Mouse (Mus musculus) left cerebral cortex, postnatal 4 days (tissue): ENCODE data around the gene Psg16. TPM values are rescaled to one million over a fixed set of nuclear protein-coding genes. Genes with fewer than 3 reads are reported as not detected.
A peak's percentile ranks its signal among the peaks of the same experiment; 100 is the strongest.
"Not testable (repeated sequence)": the region's sequence is repeated elsewhere in the genome, so short reads cannot be mapped to it uniquely, and the experiment has no call there.

Source experiments
- DNase-seq: peaks from one replicate; pipeline ENCODE4 v3.0.0-alpha.2; 2022
- intact Hi-C: fragments of 180-260 bp; cut with DNase I; formaldehyde crosslinking; loops from one replicate; pipeline ENCODE4 v1.15.1; 2025
- total RNA-seq, 2 experiments: library from RNA; stranded (reverse); gene quantifications; 2 replicates each; pipeline ENCODE4 v1.2.3; 2021

The Psg16 gene
- total RNA-seq, 2 experiments from 2014 or later, result 5.2 to 6.8 TPM

GRCm38 (mm10) chr7:17055287-17055946 is 18.4 kb upstream of the Psg16 start:
- no peak for DNase-seq
- intact Hi-C loops, result no loop called here

- intact Hi-C loops, result no loop called here
- DNase-seq, result peak; percentile 71
Observed at GRCm38 (mm10) chr7:17056081-17056581, 17.7 kb upstream of the Psg16 start.

- peak; percentile 36 for DNase-seq
- intact Hi-C loops, result no loop called here
Observed at GRCm38 (mm10) chr7:17056601-17057523, 17.0 kb upstream of the Psg16 start.

GRCm38 (mm10) chr7:17058071-17058689 is 15.7 kb upstream of the Psg16 start:
- intact Hi-C loops, result no loop called here

GRCm38 (mm10) chr7:17058816-17059462 is 14.9 kb upstream of the Psg16 start:
- intact Hi-C loops, result no loop called here
- peak; percentile 39 for DNase-seq

More at GRCm38 (mm10) chr7:17058071-17058689, 15.7 kb upstream of the Psg16 start:
- DNase-seq, result peak; percentile 54

- DNase-seq, result no peak
- intact Hi-C loops, result no loop called here
Observed at GRCm38 (mm10) chr7:17059463-17059844, 14.4 kb upstream of the Psg16 start.

- intact Hi-C loops, result loop anchor here (5.0 kb wide), 1 partner anchor 53 kb away; no protein-coding TSS in a partner anchor
Observed at GRCm38 (mm10) chr7:17060031-17060781, 13.6 kb upstream of the Psg16 start.

GRCm38 (mm10) chr7:17060782-17061605 is 12.8 kb upstream of the Psg16 start:
- DNase-seq, result peak; percentile 29
- intact Hi-C loops, result loop anchor here (5.0 kb wide), 1 partner anchor 54 kb away; no protein-coding TSS in a partner anchor

More at GRCm38 (mm10) chr7:17060031-17060781, 13.6 kb upstream of the Psg16 start:
- peak; percentile 91 for DNase-seq

GRCm38 (mm10) chr7:17062389-17062788 is 11.5 kb upstream of the Psg16 start, which contains the start of gene Hif3a:
Gene Hif3a, minus strand, starts transcription at chr7:17062427.
- DNase-seq, result peak; percentile 79
- intact Hi-C loops, result loop anchor here (5.0 kb wide), 1 partner anchor 55 kb away; no protein-coding TSS in a partner anchor

GRCm38 (mm10) chr7:17062845-17063244 is 11.0 kb upstream of the Psg16 start:
- no peak for DNase-seq
- intact Hi-C loops, result loop anchor here (5.0 kb wide), 1 partner anchor 56 kb away; no protein-coding TSS in a partner anchor

GRCm38 (mm10) chr7:17065620-17066019 is 8.2 kb upstream of the Psg16 start:
- no peak for DNase-seq
- intact Hi-C loops, result loop anchor here (2.0 kb wide), 1 partner anchor 133 kb away; no protein-coding TSS in a partner anchor

- peak; percentile 84 for DNase-seq
- intact Hi-C loops, result loop anchor here (2.0 kb wide), 1 partner anchor 134 kb away; no protein-coding TSS in a partner anchor
Observed at GRCm38 (mm10) chr7:17066412-17066811, 7.4 kb upstream of the Psg16 start.

GRCm38 (mm10) chr7:17067000-17067399 is 6.8 kb upstream of the Psg16 start:
- no peak for DNase-seq
- intact Hi-C loops, result loop anchor here (2.0 kb wide), 1 partner anchor 134 kb away; no protein-coding TSS in a partner anchor

- DNase-seq, result not testable (repeated sequence)
- intact Hi-C loops, result loop anchor here (2.0 kb wide), 1 partner anchor 135 kb away; no protein-coding TSS in a partner anchor
Observed at GRCm38 (mm10) chr7:17067651-17068050, 6.2 kb upstream of the Psg16 start.

GRCm38 (mm10) chr7:17073513-17073903 is 332 bp upstream of the Psg16 start:
- no peak for DNase-seq
- intact Hi-C loops, result no loop called here

- DNase-seq, result no peak
- intact Hi-C loops, result no loop called here
Observed at GRCm38 (mm10) chr7:17076542-17076941, 2.7 kb downstream of the Psg16 start.

- DNase-seq, result no peak
- intact Hi-C loops, result no loop called here
Observed at GRCm38 (mm10) chr7:17078076-17078654, 4.3 kb downstream of the Psg16 start.

- intact Hi-C loops, result no loop called here
- no peak for DNase-seq
Observed at GRCm38 (mm10) chr7:17082766-17083165, 8.9 kb downstream of the Psg16 start.
